Mouse (Mus musculus): ENCODE measurements around the gene Gtf2h2.
A peak's percentile ranks its signal among the peaks of the same experiment; 100 is the strongest.
"Not testable (repeated sequence)": the region's sequence is repeated elsewhere in the genome, so short reads cannot be mapped to it uniquely, and the experiment has no call there.

Gene Gtf2h2

DNA sequence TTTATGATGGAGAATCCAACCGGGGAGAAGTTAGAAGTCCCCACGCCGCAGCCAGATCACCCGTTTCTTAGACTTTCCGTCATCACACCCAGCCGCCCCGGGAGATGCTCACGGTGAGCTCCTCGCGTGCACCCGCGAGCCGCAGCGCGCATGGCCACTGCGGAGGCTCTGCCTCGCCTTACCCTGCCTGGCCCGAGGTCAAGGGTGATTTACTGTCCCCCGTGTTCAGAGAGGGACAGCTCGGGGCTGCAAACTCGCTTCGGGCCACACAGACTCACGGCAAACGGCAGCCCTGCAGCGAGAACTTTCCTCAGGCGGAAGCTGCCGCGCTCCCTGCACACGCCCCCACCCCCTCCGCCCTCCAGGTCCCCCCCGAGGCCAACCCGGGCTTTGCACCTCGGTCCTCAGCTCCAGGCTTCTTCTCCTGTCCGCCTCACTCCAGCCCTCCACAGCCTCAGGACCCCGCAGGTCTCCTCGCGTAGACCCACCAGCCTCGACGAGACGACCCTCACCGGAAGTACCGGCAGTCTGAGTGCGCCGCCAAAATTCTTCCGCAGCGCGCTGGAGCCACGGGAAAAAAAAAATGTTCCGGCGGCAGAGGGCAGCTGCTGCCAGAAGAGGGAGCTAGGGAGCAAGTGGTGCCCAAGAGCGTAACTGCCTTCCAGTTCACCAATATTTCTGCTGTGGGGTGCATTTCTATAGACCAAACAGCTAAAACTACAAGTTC is at the start of gene Gtf2h2:
TSS of gene Gtf2h2 (minus strand) at position 519 of the 727 bp plus-strand sequence.
- DNase-seq: peak; percentile 79 to 86

DNA sequence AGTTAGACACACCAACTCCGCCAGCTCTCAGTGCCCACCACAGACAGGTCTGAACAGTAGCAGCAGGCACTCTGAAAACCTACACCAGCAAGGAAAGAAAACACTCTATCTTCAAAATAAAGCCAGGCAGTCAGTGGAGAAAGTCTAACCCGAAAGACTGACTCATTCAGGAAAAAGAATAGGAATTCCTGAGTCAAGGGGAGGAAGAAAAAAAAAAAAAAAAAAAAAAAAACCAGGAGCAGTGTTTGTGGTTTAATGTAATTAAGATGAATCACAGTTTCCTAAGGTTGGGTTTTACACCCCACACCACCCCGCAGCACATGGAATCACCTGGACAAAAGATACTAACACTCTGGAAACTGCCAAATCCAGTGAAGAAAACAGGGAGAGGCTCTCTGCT is 43.8 kb upstream of the Gtf2h2 start:
- DNase-seq: no peak

DNA sequence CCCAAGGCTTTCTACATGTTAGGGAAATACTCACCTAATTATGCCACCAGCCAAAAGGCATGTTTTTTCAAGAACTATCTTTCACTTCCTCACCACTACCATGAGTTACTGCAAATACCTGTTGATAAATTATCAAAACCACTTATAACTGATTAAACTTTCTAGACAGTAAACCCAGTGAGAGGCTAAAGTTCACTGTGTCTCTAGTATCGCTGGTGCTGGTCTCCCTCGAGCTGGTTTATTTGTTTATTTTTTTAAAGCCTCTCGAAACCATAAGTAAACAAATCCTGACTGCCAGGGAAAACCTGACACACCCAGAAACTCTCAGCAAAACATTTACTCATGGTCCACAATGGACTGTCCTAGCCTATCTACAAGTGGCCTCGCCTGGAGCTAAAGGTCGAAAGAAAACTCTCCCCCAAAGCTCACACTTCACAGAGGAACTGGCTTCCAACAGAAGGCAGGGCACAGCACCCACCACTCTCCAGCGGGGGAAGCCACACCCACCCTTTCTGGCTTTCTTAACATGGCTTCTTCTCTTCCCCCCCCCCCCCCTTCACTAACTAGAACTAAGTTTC is 40.5 kb upstream of the Gtf2h2 start:
- DNase-seq: no peak

- no peak for DNase-seq
Measured at GRCm38 (mm10) chr13:100526649-100527038, 34.3 kb upstream of the Gtf2h2 start.

- DNase-seq: no peak
Measured at GRCm38 (mm10) chr13:100525935-100526648, 33.7 kb upstream of the Gtf2h2 start.

DNA sequence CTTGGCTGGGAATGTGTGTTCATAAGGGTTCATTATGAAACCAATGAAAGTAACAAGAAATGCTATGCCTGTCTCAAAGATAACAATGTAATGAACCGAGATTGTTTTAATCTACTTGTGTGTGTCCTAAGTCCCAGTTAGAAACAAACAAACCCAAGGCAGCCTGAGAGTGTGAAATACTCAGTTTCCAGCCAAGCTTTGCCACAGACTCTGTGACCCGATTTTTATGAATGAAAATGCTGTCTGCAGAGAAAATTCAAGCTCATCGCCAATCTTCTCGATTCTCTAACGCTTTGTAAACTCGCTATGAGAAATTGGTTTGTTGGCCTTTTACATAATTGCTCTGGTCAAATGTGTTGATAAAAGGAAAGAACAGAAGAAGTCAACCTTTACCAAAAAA is 32.5 kb upstream of the Gtf2h2 start:
- DNase-seq: no peak

GRCm38 (mm10) chr13:100523698-100524097 is 31.3 kb upstream of the Gtf2h2 start:
- no peak for DNase-seq

DNA sequence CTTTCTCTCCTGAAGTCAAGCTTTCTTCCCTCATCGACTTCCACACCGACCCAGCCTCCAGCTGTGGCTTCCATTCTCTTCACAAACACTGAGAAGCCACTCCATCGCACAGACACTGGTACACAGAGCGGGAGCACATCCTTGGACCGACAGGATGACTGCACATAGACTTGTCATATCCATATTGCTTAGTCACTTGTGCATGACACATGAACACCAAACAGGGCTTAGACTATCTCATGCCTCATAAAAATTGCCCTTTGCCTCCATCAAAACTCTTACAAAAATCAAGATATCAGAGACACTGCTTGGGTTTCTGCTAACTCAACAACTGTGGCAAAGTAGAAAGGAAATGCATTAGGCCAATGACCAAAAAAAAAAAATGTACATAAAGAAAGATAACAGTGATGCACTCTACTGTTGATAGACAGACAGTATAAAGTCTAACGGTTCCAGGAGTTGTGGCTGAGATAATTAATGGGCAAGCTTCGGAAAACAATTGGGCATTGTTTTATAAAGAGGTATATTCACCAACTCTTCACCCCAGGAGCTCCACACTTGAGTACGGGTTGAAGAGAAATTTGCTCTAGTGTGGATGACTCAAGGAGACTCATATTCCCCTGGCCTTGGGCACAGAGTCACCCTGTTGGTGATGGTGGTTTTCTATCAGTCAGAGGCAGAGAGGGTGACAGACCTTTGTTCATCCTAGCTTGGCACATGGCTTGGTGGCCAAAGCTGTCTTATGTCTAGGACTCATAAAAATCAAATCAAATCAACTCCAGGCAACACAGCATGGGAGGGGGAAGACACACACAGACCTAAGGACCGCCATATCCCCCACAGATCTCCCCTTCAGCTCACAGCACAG is 29.6 kb upstream of the Gtf2h2 start:
- DNase-seq: no peak

DNA sequence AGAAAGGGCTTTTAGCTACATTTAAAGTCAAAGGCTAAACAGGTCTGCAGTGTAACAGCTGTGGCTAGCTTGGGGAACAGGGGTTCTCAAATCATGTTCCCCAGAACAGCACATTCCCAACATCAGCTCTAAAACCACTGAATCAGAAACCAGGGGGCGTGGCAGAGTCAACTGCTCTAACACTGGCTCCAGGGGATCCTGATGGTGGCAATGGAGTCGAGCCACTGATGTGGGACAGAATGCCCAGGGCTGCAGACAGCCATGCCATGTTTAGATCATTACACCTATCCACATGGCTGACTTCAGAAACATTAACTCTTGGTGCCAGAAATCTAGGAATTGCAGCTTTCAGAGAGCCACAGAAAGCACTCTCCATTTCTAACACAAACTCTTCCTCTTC is 26.8 kb upstream of the Gtf2h2 start:
- DNase-seq: no peak

DNA sequence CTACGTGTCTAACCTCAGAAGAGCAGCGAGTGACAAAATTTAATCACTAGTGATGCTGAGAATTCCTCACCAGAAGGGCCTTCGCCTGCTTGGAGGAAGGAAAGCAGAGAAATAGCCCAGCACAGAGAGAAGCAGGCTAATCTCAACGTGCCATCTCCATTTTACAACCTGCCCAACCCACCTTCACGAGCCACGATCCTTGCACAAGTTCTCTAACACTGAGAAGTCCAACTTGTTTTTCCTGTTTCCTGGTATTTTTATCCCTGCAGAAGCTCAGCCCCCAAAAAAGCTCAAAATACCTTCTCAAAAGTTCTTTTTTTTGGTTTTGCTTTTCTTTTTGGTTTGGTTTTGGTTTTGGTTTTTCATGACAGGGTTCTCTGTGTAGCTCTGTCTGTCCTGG is 25.8 kb upstream of the Gtf2h2 start:
- no peak for DNase-seq

GRCm38 (mm10) chr13:100517652-100518153 is 25.3 kb upstream of the Gtf2h2 start:
- DNase-seq: no peak

- DNase-seq: no peak
Measured at GRCm38 (mm10) chr13:100516213-100517105, 24.1 kb upstream of the Gtf2h2 start.

DNA sequence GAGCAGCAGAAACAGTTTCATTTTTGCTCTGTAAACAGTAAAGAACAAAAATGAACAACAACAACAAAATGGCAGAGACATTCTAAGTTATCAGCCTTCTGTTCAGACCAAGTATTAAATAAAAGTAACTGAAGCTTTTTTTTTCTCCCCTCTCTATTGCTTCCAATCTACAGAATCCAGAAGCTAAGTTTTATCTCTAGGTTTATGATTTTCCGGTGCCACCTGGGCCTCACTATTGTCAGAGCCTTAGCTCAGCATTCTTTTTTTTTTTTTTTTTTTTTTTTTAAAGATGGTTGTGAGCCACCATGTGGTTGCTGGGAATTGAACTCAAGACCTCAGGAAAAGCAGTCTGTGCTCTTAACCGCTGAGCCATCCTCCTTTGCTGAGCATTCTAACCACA is 20.4 kb upstream of the Gtf2h2 start:
- no peak for DNase-seq

GRCm38 (mm10) chr13:100511860-100512364 is 19.5 kb upstream of the Gtf2h2 start:
- DNase-seq: no peak

DNA sequence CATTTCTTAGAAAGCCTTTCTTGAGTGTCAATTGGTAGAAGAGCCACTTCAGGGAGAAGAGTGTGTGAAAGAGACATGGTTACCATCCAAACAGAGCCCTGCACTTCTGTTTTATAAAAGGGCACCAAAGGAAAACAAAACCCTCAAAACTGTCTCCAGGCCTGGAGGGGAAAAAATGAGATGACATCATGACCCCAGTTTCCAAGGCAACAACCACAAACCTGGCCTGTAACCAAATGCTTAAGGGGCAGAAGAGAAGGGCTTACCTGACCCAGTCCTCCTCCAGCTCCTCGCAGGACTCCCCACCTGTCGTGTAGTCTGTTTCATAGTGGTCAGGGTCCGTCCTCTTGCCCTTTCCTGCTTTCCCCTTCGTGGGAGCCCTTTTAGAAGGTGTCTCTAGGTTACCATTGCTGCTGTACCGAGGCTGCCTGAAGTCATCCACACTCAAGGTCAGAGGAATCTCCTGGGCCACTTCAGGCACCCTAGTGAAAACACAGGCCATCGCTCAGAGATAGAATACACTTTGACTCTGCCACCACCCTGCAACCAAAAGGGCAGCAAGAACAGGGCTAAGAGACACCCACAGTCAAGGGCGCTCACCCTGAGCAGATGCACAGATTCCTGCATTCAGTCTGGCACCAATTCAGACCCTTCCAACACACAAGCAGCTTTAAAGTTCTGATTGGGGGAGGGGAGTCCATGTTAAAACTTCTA is 18.9 kb upstream of the Gtf2h2 start:
- DNase-seq: no peak

DNA sequence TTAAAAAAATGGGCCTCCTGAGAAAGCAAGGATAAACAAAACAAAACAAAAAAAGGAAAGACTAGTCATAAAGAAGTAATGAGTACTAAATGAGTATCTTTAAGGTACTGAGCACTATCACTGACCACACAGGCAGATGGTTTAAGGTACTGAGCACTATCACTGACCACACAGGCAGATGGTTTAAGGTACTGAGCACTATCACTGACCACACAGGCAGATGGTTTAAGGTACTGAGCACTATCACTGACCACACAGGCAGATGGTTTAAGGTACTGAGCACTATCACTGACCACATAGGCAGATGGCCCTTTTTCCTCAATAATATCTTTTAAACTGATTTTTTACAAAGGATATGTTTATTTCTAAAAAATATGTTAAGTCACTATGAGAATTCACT is 7.2 kb upstream of the Gtf2h2 start:
- DNase-seq: not testable (repeated sequence)

- DNase-seq: no peak
Measured at GRCm38 (mm10) chr13:100495337-100495736, 3.0 kb upstream of the Gtf2h2 start.

DNA sequence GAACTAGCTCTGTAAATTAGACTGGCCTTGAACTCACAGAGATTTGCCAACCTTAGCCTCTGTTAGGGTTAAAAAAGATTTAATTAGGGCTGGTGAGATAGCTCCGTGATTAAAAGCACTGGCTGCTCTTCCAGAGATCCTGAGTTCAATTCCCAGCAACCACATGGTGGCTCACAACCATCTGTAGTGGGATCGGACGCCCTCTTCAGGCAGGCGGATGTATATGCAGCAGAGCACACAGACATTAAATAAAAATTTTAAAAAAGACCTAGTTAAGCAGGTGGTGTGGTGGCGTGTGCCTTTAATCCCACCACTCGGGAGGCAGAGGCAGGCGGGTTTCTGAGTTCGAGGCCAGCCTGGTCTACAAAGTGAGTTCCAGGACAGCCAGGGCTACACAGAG is 2.0 kb upstream of the Gtf2h2 start:
- DNase-seq: peak in 1 of 2 experiments; percentile 11

DNA sequence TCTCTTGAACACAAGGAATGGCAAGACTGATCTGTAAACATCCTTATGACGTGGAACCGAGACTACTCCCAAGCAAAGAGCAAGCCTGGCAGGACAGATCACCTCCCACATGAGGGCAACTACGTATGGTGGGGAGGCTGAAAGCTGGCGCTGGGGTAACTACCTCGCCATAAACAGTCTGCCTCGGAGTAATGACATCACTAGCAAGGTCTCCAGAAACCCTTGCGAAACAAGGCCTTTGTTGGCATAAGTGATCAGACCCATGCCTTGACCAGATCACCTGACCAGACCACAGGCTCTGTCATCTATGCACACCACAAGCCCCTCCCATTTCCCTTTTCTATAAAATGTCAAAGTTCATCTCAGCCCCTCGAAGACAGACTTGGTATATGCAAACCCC is 934 bp upstream of the Gtf2h2 start:
- DNase-seq: no peak

GRCm38 (mm10) chr13:100491623-100492022 is 756 bp downstream of the Gtf2h2 start:
- no peak for DNase-seq

GRCm38 (mm10) chr13:100490424-100490823 is 2.0 kb downstream of the Gtf2h2 start:
- DNase-seq: no peak
